Mouse (Mus musculus): ENCODE measurements at regions not wholly inside any gene's neighbourhood (a gene's known extent, or its start where the extent isn't known, plus 50 kb on each side); places are given as distances from the start of the nearest gene placed in this dataset.

- H3K4me2 ChIP-seq, result no peak overlapping the region
- no peak for ATAC-seq (ENCODE audit: low FRiP score, low read depth)
- H3K36me3 ChIP-seq, result no peaks in the 10 kb centered on the region
- no peaks in the 10 kb centered on the region for H3K4me1 ChIP-seq (replicated peaks)
- H3K9ac ChIP-seq, result no peak overlapping the region
- H3K27ac ChIP-seq (replicated peaks), result no peak overlapping the region
- no peaks in the 10 kb centered on the region for H3K9me3 ChIP-seq
- no peaks in the 10 kb centered on the region for H3K27me3 ChIP-seq
- 97% methylated on average over 1 of the region's 1 CpGs for WGBS
- H3K4me3 ChIP-seq, result no peak overlapping the region
Observed at GRCm38 (mm10) chr3:21218936-21219335, 852.0 kb upstream of the Agtr1b start.

- Histone ChIP-seq H3K27me3 (no peaks in the 10 kb centered on the region), H3K4me1 (replicated peaks) (no peaks in the 10 kb centered on the region), H3K4me2 (no peak overlapping the region), H3K9me3 (no peaks in the 10 kb centered on the region), H3K27ac (replicated peaks) (no peak overlapping the region), H3K4me3 (no peak overlapping the region), H3K9ac (no peak overlapping the region), H3K36me3 (no peaks in the 10 kb centered on the region)
- WGBS, result 91% methylated on average over 2 of the region's 2 CpGs
- no peak for ATAC-seq (ENCODE audit: low FRiP score, low read depth)
Observed at GRCm38 (mm10) chr3:21241184-21241583, 835.3 kb upstream of the Tbl1xr1 start.

GRCm38 (mm10) chr3:21256129-21256760 is 820.2 kb upstream of the Tbl1xr1 start:
- no peak overlapping the region for H3K27ac ChIP-seq (replicated peaks)
- no peak for ATAC-seq (ENCODE audit: low FRiP score, low read depth)
- 96% methylated on average over 1 of the region's 1 CpGs for WGBS

GRCm38 (mm10) chr3:21263317-21263716 is 813.1 kb upstream of the Tbl1xr1 start:
- H3K27ac ChIP-seq (replicated peaks), result no peak overlapping the region
- no peak for ATAC-seq (ENCODE audit: low FRiP score, low read depth)
- no peaks in the 10 kb centered on the region for H3K36me3 ChIP-seq
- H3K4me3 ChIP-seq, result no peak overlapping the region
- no peaks in the 10 kb centered on the region for H3K4me1 ChIP-seq (replicated peaks)
- no peaks in the 10 kb centered on the region for H3K27me3 ChIP-seq
- H3K9ac ChIP-seq, result no peak overlapping the region
- no peak overlapping the region for H3K4me2 ChIP-seq
- 87% methylated on average over 2 of the region's 2 CpGs for WGBS
- H3K9me3 ChIP-seq, result no peaks in the 10 kb centered on the region

More at GRCm38 (mm10) chr3:21256129-21256760, 820.2 kb upstream of the Tbl1xr1 start:
- no peak overlapping the region for H3K9ac ChIP-seq
- H3K9me3 ChIP-seq, result no peaks in the 10 kb centered on the region
- H3K4me1 ChIP-seq (replicated peaks), result no peaks in the 10 kb centered on the region
- no peak overlapping the region for H3K4me3 ChIP-seq
- no peaks in the 10 kb centered on the region for H3K36me3 ChIP-seq
- no peak overlapping the region for H3K4me2 ChIP-seq
- H3K27me3 ChIP-seq, result no peaks in the 10 kb centered on the region

- no peak for ATAC-seq (ENCODE audit: low FRiP score, low read depth)
- H3K9ac ChIP-seq, result no peak overlapping the region
- H3K27me3 ChIP-seq, result no peaks in the 10 kb centered on the region
- no peak overlapping the region for H3K27ac ChIP-seq (replicated peaks)
- H3K4me2 ChIP-seq, result no peak overlapping the region
- H3K4me1 ChIP-seq (replicated peaks), result no peaks in the 10 kb centered on the region
- 93% methylated on average over 2 of the region's 2 CpGs for WGBS
- H3K4me3 ChIP-seq, result no peak overlapping the region
- no peaks in the 10 kb centered on the region for H3K36me3 ChIP-seq
- no peaks in the 10 kb centered on the region for H3K9me3 ChIP-seq
Observed at GRCm38 (mm10) chr3:21265491-21265890, 811.0 kb upstream of the Tbl1xr1 start.

- Histone ChIP-seq H3K27ac (replicated peaks) (no peak overlapping the region), H3K4me3 (no peak overlapping the region), H3K4me1 (replicated peaks) (no peaks in the 10 kb centered on the region), H3K27me3 (no peaks in the 10 kb centered on the region), H3K9ac (no peak overlapping the region), H3K4me2 (no peak overlapping the region), H3K9me3 (no peaks in the 10 kb centered on the region), H3K36me3 (no peaks in the 10 kb centered on the region)
- 81% methylated on average over 7 of the region's 7 CpGs for WGBS
- no peak for ATAC-seq (ENCODE audit: low FRiP score, low read depth)
Observed at GRCm38 (mm10) chr3:21268429-21269129, 807.9 kb upstream of the Tbl1xr1 start.

GRCm38 (mm10) chr3:21269130-21269440 is 807.4 kb upstream of the Tbl1xr1 start:
- H3K36me3 ChIP-seq, result no peaks in the 10 kb centered on the region
- H3K27ac ChIP-seq (replicated peaks), result no peak overlapping the region
- no peaks in the 10 kb centered on the region for H3K9me3 ChIP-seq
- no peak overlapping the region for H3K4me2 ChIP-seq
- H3K4me3 ChIP-seq, result no peak overlapping the region
- no peaks in the 10 kb centered on the region for H3K4me1 ChIP-seq (replicated peaks)
- no peak overlapping the region for H3K9ac ChIP-seq
- WGBS, result 88% methylated on average over 2 of the region's 2 CpGs
- H3K27me3 ChIP-seq, result no peaks in the 10 kb centered on the region
- ATAC-seq (ENCODE audit: low FRiP score, low read depth), result no peak

GRCm38 (mm10) chr3:21270788-21271187 is 805.7 kb upstream of the Tbl1xr1 start:
- Histone ChIP-seq H3K4me3 (no peak overlapping the region), H3K27ac (replicated peaks) (no peak overlapping the region), H3K36me3 (no peaks in the 10 kb centered on the region), H3K9me3 (no peaks in the 10 kb centered on the region), H3K4me1 (replicated peaks) (no peaks in the 10 kb centered on the region), H3K4me2 (no peak overlapping the region), H3K27me3 (no peaks in the 10 kb centered on the region), H3K9ac (no peak overlapping the region)
- 92% methylated on average over 3 of the region's 3 CpGs for WGBS
- ATAC-seq (ENCODE audit: low FRiP score, low read depth), result no peak

GRCm38 (mm10) chr3:21272219-21272618 is 804.2 kb upstream of the Tbl1xr1 start:
- H3K9ac ChIP-seq, result no peak overlapping the region
- no peaks in the 10 kb centered on the region for H3K4me1 ChIP-seq (replicated peaks)
- H3K27me3 ChIP-seq, result no peaks in the 10 kb centered on the region
- no peak overlapping the region for H3K27ac ChIP-seq (replicated peaks)
- H3K36me3 ChIP-seq, result no peaks in the 10 kb centered on the region
- H3K4me3 ChIP-seq, result no peak overlapping the region
- no peaks in the 10 kb centered on the region for H3K9me3 ChIP-seq
- 91% methylated on average over 4 of the region's 4 CpGs for WGBS
- no peak overlapping the region for H3K4me2 ChIP-seq
- no peak for ATAC-seq (ENCODE audit: low FRiP score, low read depth)

- Histone ChIP-seq H3K27ac (replicated peaks) (no peak overlapping the region), H3K9ac (no peak overlapping the region), H3K27me3 (no peaks in the 10 kb centered on the region), H3K36me3 (no peaks in the 10 kb centered on the region), H3K4me3 (no peak overlapping the region), H3K4me2 (no peak overlapping the region), H3K9me3 (no peaks in the 10 kb centered on the region), H3K4me1 (replicated peaks) (no peaks in the 10 kb centered on the region)
- 59% methylated on average over 1 of the region's 1 CpGs for WGBS
- no peak for ATAC-seq (ENCODE audit: low FRiP score, low read depth)
Observed at GRCm38 (mm10) chr3:21292774-21293173, 783.7 kb upstream of the Tbl1xr1 start.

- no peaks in the 10 kb centered on the region for H3K4me1 ChIP-seq (replicated peaks)
- H3K27me3 ChIP-seq, result no peaks in the 10 kb centered on the region
- no peak overlapping the region for H3K4me3 ChIP-seq
- no peaks in the 10 kb centered on the region for H3K9me3 ChIP-seq
- ATAC-seq (ENCODE audit: low FRiP score, low read depth), result no peak
- 84% methylated on average over 2 of the region's 2 CpGs for WGBS
- no peak overlapping the region for H3K27ac ChIP-seq (replicated peaks)
- H3K36me3 ChIP-seq, result no peaks in the 10 kb centered on the region
- no peak overlapping the region for H3K9ac ChIP-seq
- H3K4me2 ChIP-seq, result no peak overlapping the region
Observed at GRCm38 (mm10) chr3:21293308-21293707, 783.1 kb upstream of the Tbl1xr1 start.

GRCm38 (mm10) chr3:21294776-21295175 is 781.7 kb upstream of the Tbl1xr1 start:
- Histone ChIP-seq H3K27me3 (no peaks in the 10 kb centered on the region), H3K36me3 (no peaks in the 10 kb centered on the region), H3K9ac (no peak overlapping the region), H3K27ac (replicated peaks) (no peak overlapping the region), H3K4me3 (no peak overlapping the region), H3K4me2 (no peak overlapping the region), H3K4me1 (replicated peaks) (no peaks in the 10 kb centered on the region), H3K9me3 (no peaks in the 10 kb centered on the region)
- no peak for ATAC-seq (ENCODE audit: low FRiP score, low read depth)
- WGBS, result 91% methylated on average over 3 of the region's 3 CpGs

All from hindbrain, embryonic 15.5 days (tissue).